Mouse (Mus musculus): Measurements from ENCODE around the gene Trem1.

- TF ChIP-seq CTCF (IDR thresholded peaks at IDR 0.05; ENCODE audit: borderline replicate concordance, insufficient read depth, low read length) (no peak), POLR2A (IDR thresholded peaks at IDR 0.05; ENCODE audit: low read depth, low read length) (no peak)
These were observed 16.5 kb downstream of the Trem1 start for GRCm38 (mm10) chr17:48249039-48249438.

Data from embryonic fibroblast, embryonic 13.5 days (primary cell).